Mouse (Mus musculus): ENCODE results near the gene Orc4.

DNA sequence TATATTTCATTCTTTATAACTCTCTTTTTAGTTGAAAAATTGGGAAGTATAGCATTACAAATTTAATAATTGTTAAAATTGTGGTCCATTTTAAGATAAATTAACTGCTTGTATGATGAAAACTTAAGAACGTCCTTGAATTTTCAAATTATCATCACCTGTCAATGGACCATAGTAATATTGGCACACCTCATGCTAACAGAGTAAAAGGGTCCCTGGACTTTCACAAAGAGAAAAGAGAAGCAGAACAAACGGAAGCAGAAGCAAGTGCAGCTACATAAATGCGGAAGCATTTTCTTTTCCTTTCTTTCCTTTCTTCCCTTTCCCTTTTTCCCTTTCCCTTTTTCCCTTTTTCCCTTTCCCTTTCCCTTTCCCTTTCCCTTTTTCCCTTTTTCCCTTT is 40.2 kb upstream of the Orc4 start:
- TF ChIP-seq EP300 (optimal IDR thresholded peaks at IDR 0.05) (no peak), CTCF (IDR thresholded peaks at IDR 0.05; ENCODE audit: low read depth) (no peak)
